Mouse (Mus musculus): Measurements from ENCODE around the gene Sec14l2.
"Not testable (repeated sequence)": the region's sequence is repeated elsewhere in the genome, so short reads cannot be mapped to it uniquely, and the experiment has no call there.

Gene Sec14l2

DNA sequence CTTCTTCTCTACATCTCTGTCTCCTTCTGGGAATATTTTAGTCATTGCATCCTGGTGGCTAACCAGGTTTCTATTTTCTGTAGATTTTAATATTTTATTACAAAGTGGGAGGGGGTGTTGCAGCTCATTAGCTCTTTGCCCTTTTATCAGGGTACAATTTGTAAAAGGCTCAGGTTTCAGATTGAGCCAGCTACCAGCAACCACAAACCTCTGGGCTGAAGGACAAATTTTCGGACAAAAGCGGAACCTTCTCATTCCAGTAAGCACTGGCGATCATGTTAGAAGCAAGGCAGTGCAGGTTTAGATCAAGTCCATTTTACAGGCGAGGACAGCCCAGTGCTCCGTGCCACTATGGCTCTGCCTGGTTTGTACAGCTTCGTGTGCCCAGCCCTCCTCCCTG lies 11.2 kb upstream of the Sec14l2 start:
- CTCF ChIA-PET: interaction anchor here (0.9 to 2.0 kb wide), 5 partner anchors 38 to 127 kb away, joined by 3 to 11 read pairs (median 4); partner anchors contain the start of gene Castor1

- CTCF ChIA-PET: interaction anchor here (0.9 to 1.4 kb wide), 3 partner anchors 84 to 128 kb away, joined by 3 to 4 read pairs (median 4); partner anchors contain the start of gene Castor1
These were observed 10.2 kb upstream of the Sec14l2 start for GRCm38 (mm10) chr11:4133450-4133849.

DNA sequence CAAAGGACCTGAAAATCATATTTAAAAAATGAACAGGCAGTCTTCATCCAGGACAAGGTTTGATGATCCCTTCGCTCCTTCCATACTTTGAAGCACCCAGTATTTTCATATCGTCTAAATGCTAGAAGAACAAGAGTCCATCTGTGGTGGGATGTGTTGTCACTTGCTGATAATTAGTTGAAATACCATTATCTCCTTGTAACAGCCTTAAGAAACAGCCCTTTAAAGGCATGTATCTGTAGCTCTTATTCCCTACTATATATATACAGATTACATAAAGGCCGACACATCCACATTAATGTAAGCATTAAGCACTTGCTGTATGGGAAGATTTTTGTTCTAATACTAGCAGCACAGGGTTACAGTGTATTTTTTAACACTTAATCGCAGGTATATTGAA lies 5.2 kb upstream of the Sec14l2 start:
- CTCF ChIA-PET: not testable (repeated sequence)

DNA sequence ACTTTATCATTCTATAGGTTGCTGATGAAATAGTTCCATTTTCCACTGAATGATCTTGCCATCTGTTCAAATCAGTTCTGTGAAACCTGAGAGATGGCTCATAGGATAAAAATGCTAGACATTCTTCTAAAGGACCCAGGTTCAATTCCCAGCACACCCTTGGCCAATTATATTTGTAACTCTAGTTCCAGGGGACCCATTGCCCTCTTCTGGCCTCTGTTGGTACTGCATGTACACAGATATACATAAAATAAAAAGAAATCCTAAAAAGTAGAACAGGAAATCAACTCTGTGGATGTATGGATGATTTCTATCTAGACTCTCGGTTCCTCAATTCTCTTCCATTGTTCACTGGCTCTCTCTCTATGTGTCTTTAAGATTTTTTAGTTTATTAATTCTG lies 3.8 kb upstream of the Sec14l2 start:
- CTCF ChIA-PET: no interaction called here

GRCm38 (mm10) chr11:4123922-4124321 lies 707 bp upstream of the Sec14l2 start:
- CTCF ChIA-PET: interaction anchor here (1.0 kb wide), 1 partner anchor 30 kb away, joined by 3 read pairs; no protein-coding TSS in a partner anchor

DNA sequence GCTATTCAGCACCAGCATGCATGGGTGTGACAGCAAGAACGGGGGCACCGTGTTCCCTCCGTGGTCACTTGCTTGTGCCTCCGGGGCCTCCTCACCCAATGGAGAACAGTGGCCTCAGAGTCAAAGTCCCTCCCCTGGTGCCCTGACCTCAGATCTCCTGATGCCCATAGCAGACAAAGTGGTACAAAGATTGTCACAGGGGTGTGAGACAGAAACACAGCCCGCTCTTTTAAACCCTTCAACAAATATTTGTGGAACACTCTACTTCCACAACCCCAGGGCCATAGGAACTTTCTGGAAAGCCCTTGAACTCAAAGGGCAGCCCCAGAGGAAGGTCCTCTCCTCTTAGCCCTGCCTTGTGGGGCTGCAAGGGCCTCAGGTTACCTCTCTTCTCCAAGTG lies 989 bp downstream of the Sec14l2 start:
- CTCF ChIA-PET: no interaction called here

DNA sequence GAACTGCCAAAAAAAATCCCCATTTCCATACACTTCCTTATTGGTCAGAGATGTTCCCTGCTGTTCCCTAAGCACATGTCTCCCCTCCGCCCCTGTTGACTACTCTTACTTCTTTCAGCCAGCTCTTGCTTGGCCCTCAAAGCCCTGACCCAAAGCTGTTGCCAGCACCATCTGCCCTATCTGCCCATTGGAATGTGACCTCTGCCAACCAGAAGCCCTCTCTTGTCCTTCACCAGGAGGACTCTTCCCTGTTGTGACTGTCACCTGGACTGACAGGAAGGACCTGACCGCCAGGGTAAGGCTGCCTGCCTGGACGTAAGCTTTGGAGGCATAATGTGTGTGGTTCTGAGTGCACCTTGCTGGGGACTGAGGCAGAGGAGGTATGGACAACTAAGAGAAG lies 1.5 kb downstream of the Sec14l2 start:
- CTCF ChIA-PET: no interaction called here

DNA sequence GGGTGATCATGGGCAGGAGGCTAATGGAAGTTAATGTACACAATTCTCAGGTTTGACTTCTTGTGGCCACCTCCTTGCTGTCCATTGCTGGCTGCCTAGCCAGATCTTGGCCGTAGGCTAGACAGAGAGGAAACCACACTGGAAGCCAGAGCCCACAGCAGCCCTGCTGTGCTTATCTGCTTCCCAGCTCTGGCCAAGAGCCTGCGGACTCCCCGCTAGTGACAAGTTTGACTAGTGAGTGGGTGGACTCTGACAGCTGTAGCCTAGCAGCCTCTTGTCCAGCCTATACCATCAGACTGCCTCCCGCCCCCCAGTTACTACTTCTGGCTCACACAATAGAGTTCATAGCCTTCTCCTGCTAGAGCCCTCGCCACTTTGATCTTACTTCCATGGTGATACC lies 3.6 kb downstream of the Sec14l2 start:
- CTCF ChIA-PET: no interaction called here

GRCm38 (mm10) chr11:4118081-4118921 lies 4.9 kb downstream of the Sec14l2 start:
- CTCF ChIA-PET: interaction anchor here (0.5 kb wide), 1 partner anchor 63 kb away, joined by 3 read pairs; no protein-coding TSS in a partner anchor

DNA sequence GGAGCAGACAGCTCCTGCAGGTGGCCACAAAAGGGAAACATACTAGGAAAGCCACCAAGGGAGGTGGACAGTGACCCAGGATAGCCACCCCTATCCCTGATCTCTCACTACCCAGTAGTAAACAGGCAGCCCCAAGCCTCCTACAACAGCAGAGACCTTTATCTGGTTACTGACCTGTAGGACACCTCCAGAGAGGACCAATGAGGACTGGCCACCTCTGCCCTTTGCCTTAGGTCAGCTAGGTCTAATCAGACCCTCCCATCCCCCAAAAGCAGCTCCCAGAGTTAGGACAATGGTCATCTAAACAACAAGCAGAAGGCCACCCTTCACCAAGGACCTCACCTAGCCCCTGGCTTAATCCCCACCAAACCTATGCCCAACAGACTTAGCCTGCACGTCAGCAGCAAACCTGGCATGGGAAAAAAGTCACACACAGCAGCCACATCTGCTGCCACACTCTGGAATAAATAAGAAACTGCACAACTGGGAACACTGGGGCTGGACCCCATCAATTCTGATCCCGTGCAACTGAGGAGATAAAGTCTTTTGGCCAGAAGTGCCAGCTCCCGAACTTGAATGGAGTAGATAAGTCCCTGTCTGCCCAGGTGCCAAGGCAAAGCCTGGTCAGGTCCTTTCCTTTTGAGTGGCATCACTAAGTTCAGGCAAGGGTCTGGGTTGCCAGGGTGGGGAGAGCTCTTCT lies 5.7 kb downstream of the Sec14l2 start:
- CTCF ChIA-PET: interaction anchor here (0.5 kb wide), 1 partner anchor 62 kb away, joined by 3 read pairs; no protein-coding TSS in a partner anchor

DNA sequence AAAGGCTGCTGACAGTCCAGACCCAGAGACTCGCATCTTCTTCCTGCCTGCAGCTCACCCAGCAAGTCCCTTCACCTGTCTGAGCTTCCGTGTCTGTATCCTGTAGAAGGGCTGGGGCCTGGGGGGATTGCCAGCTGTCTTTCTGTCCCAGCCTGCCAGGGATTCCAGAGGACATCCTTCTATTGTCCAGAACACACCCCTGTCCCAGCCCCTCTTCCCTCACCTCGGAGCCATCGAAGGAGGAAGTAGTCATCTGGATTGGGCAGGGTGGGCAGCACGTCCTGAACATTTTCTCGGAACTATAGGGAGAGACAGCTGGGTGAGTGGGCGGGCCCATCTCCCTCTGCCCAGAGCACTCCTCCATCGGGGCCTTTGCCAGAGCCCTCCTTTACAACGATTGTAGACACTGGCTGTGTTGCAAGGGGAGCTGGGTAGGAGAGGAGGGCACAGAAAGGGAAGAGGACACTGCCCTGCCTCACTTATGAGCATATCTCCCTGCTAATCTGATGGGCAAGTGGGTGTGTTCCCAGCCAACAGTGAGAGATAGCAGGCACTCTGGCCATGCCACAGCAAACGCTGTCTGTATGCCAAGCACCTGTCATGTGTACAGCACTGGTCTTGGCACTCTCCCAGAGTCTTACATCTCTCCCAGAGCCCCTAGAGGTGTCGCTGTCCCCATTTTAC lies 6.6 kb downstream of the Sec14l2 start:
- CTCF ChIA-PET: interaction anchor here (0.6 kb wide), 1 partner anchor 281 kb away, joined by 3 read pairs; no protein-coding TSS in a partner anchor

DNA sequence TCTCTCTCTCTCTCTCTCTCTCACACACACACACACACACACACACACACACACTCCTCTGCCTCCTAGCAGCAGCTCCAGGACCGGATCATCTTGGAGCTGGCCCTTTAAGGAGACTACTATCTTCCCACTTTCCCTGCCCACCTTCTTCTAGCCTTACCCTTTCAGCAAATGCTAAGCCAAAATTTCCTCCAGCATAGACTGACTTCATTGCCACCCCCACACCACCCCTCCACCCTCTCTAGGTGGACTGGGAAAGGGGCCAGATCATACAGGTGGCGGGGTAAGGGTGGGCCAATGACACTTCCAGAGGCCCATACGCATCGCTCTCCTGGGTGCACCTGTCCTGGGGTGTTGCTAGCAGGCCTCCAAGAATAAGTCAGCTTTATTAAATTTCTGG lies 7.8 kb downstream of the Sec14l2 start:
- CTCF ChIA-PET: no interaction called here

GRCm38 (mm10) chr11:4114541-4114940 lies 8.7 kb downstream of the Sec14l2 start:
- CTCF ChIA-PET: interaction anchor here (0.9 kb wide), 1 partner anchor 54 kb away, joined by 8 read pairs; no protein-coding TSS in a partner anchor

- CTCF ChIA-PET: interaction anchor here (0.9 kb wide), 1 partner anchor 55 kb away, joined by 8 read pairs; no protein-coding TSS in a partner anchor
These were observed 9.2 kb downstream of the Sec14l2 start for GRCm38 (mm10) chr11:4113970-4114369.

DNA sequence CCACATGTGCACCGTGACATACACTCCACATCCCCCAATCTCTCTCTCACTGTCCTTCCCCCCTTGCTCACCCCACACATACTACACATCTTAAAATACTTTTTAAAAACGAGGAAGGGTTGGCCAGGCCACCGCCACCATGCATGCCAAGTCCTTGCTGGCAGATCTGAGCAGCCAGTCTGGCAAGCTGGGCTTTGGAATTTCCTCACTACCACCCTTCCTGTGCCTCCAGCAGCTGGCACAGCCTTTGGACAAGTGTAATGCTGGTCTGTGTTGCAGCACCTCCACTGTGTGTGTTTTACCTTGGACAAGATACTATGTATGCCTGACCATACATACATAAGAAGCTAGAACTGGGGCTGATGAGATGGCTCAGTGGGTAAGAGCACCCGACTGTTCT lies 9.7 kb downstream of the Sec14l2 start:
- CTCF ChIA-PET: no interaction called here

DNA sequence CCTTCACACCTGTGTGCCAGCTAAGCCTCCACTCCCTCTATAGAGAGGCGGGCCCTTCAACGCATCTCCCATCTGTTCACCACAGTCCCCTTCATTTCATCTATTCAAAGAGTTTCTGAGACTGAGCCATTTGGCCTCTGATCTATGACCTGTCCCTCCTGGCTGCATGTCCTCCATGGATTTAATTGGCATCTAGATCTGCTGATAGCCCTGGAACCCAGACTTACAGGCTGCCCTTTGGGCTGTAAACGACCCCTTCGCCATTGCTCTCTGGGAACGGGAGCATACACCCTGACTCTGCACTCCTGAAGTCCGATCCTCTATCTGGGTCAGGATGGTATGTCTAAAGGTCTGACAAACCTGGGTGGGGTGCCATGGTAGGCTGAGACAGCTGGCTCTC lies 10.4 kb downstream of the Sec14l2 start:
- CTCF ChIA-PET: no interaction called here

DNA sequence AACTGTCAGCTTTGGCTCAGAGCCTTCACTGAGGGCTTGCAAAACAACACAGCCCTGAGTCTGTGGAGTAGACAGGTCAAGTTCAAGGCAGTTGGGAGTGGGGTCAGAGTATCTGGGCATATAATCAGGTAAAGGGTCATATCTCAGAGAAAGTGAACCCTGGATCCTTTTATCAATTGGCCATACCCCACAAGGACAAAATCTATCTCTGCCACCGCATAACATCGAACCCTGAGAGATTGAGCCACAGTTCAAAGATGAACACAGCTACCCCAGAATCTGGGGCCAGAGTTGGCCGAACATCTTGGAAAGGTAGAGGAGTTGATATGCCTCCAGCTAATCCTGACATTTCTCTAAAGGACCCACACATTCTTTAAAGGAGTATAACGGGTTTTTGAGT lies 11.2 kb downstream of the Sec14l2 start:
- CTCF ChIA-PET: no interaction called here

- CTCF ChIA-PET: no interaction called here
These were observed 14.5 kb downstream of the Sec14l2 start for GRCm38 (mm10) chr11:4108691-4109090.

GRCm38 (mm10) chr11:4107901-4108300 lies 15.3 kb downstream of the Sec14l2 start:
- CTCF ChIA-PET: interaction anchor here (0.5 kb wide), 1 partner anchor 27 kb away, joined by 11 read pairs; the partner anchor contains the start of gene Rnf215

DNA sequence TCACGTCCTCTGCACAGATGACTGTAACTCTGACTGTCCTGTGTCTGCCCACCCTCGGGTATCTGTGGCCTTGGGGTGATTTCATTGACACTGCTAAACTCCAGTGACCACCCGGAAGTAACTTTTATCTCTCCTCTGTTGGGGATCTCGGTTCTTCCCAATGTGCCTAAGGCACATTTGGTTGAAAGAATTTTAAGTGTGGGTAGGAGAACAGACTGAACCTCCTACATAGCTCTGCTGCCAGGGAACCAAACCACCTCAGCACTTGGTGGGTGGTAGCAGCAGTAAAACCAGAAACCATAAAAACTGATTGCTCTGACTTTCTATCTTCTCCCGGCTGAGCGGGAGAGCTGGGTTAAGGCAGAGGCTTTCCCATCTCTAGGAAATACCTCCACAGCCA lies 17.8 kb downstream of the Sec14l2 start:
- CTCF ChIA-PET: no interaction called here

DNA sequence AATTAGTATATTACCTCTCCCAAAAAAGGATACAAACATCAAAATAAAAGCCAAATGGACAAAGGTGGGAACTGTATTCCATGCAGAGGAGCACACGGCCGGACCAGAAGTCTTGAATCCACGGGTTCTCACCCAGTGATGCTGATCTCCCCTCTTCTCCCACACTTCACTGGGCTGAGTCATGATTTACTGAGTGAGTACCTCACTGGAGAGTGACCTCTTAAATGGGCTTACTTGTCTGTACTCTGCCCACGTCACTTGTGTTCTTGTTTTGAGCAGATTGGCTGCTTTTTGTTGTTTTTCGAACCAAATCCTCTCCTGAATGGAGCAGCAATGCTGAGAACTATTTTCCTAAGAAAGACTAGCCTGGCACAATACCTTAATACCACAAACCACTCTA lies 18.2 kb downstream of the Sec14l2 start:
- CTCF ChIA-PET: no interaction called here

GRCm38 (mm10) chr11:4103522-4103921 lies 19.7 kb downstream of the Sec14l2 start:
- CTCF ChIA-PET: no interaction called here
